Mouse (Mus musculus) kidney, adult 18-20 months (tissue): Measurements from ENCODE around the gene Igfbp3.
"Not testable (repeated sequence)": the region's sequence is repeated elsewhere in the genome, so short reads cannot be mapped to it uniquely, and the experiment has no call there.

Experiments used
- DNase-seq: peaks from one replicate; pipeline ENCODE4 v3.0.0; 2021

The Igfbp3 gene

GRCm38 (mm10) chr11:7213501-7214341, at the start of gene Igfbp3:
TSS of gene Igfbp3 (minus strand) at chr11:7213923.
- DNase-seq, result peak; percentile 65

GRCm38 (mm10) chr11:7250870-7251269, 37.1 kb upstream of the Igfbp3 start:
- DNase-seq, result no peak

GRCm38 (mm10) chr11:7250415-7250814, 36.7 kb upstream of the Igfbp3 start:
- DNase-seq, result no peak

- DNase-seq, result no peak
Measured at GRCm38 (mm10) chr11:7244782-7245181, 31.1 kb upstream of the Igfbp3 start.

GRCm38 (mm10) chr11:7239041-7239740, 25.5 kb upstream of the Igfbp3 start:
- DNase-seq, result no peak

- DNase-seq, result no peak
Measured at GRCm38 (mm10) chr11:7238546-7238945, 24.8 kb upstream of the Igfbp3 start.

GRCm38 (mm10) chr11:7237712-7238111, 24.0 kb upstream of the Igfbp3 start:
- no peak for DNase-seq

- DNase-seq, result no peak
Measured at GRCm38 (mm10) chr11:7236751-7237150, 23.0 kb upstream of the Igfbp3 start.

- DNase-seq, result no peak
Measured at GRCm38 (mm10) chr11:7234981-7235609, 21.4 kb upstream of the Igfbp3 start.

- no peak for DNase-seq
Measured at GRCm38 (mm10) chr11:7234436-7234835, 20.7 kb upstream of the Igfbp3 start.

GRCm38 (mm10) chr11:7233333-7233732, 19.6 kb upstream of the Igfbp3 start:
- DNase-seq, result no peak

GRCm38 (mm10) chr11:7231958-7232357, 18.2 kb upstream of the Igfbp3 start:
- no peak for DNase-seq

GRCm38 (mm10) chr11:7230000-7230399, 16.3 kb upstream of the Igfbp3 start:
- peak; percentile 41 for DNase-seq

- no peak for DNase-seq
Measured at GRCm38 (mm10) chr11:7228107-7228506, 14.4 kb upstream of the Igfbp3 start.

GRCm38 (mm10) chr11:7226810-7227550, 13.3 kb upstream of the Igfbp3 start:
- DNase-seq, result no peak

- DNase-seq, result no peak
Measured at GRCm38 (mm10) chr11:7226200-7226599, 12.5 kb upstream of the Igfbp3 start.

GRCm38 (mm10) chr11:7221826-7222225, 8.1 kb upstream of the Igfbp3 start:
- DNase-seq, result not testable (repeated sequence)

GRCm38 (mm10) chr11:7215703-7216102, 2.0 kb upstream of the Igfbp3 start:
- peak; percentile 77 for DNase-seq

- peak; percentile 54 for DNase-seq
Measured at GRCm38 (mm10) chr11:7214761-7215160, 1.0 kb upstream of the Igfbp3 start.

GRCm38 (mm10) chr11:7214342-7214660, 578 bp upstream of the Igfbp3 start:
- DNase-seq, result no peak

GRCm38 (mm10) chr11:7213161-7213500, 592 bp downstream of the Igfbp3 start:
- DNase-seq, result peak; percentile 34

GRCm38 (mm10) chr11:7212126-7212798, 1.5 kb downstream of the Igfbp3 start:
- DNase-seq, result no peak

GRCm38 (mm10) chr11:7211211-7211610, 2.5 kb downstream of the Igfbp3 start:
- DNase-seq, result peak; percentile 61
